Mouse (Mus musculus) kidney, adult 2 months (tissue): ENCODE measurements around the gene Slc22a15.

ENCODE experiments used
- CTCF ChIP-seq: fragments of 200-500 bp; conservative IDR thresholded peaks from 2 replicates; pipeline ENCODE4 v1.5.1; 2011; ENCODE audit warnings: low read depth, mild to moderate bottlenecking, control low read depth, low read length, moderate library complexity, mixed read lengths; ENCODE audit not compliant: insufficient read depth, insufficient read length
- POLR2A ChIP-seq: fragments of 200-500 bp; IDR thresholded peaks from one replicate; pipeline ENCODE4 v1.6.1; 2011; ENCODE audit warnings: low read depth, low read length, control low read depth

GRCm38 (mm10) chr3:101902344-101902743, 21.9 kb downstream of the Slc22a15 start:
- TF ChIP-seq POLR2A (no peak), CTCF (no peak)
